Mouse (Mus musculus): ENCODE data around the gene Cntnap3.
"Not testable (repeated sequence)": the region's sequence is repeated elsewhere in the genome, so short reads cannot be mapped to it uniquely, and the experiment has no call there.

Gene Cntnap3

DNA sequence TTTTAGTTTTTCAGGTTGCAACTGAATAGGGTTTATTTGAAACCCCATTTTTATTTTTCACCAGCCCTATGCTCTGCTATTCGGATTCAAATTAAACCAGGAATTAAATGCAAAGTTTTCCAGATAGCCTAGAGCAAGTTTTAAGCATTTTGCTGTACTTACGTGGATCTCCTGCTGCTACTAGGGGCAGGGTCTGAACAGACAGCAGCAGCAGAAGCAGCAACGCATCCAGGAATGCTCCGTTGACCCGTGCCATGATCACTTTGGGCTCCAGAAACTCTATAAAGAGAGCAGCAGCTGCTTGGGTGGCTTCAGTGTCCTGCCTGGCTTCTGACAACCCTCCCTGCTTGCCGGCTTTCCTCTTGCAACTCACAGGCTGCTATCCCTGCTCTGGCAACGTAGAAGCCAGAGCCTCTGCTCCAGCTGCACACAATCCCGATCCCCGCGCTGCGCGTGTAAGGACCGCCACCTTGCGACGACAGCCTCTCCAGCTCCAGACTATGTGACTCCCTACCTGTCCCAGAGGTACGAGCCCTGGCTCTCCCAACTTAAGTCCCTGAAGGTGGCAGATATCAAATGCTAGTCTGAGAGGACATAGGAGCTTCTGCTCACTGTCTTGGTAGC, at the start of gene Cntnap3:
Gene Cntnap3, minus strand, starts transcription at position 371 of the 624 bp plus-strand sequence.
- peak; percentile 77 for ATAC-seq (ENCODE audit: low TSS enrichment)

DNA sequence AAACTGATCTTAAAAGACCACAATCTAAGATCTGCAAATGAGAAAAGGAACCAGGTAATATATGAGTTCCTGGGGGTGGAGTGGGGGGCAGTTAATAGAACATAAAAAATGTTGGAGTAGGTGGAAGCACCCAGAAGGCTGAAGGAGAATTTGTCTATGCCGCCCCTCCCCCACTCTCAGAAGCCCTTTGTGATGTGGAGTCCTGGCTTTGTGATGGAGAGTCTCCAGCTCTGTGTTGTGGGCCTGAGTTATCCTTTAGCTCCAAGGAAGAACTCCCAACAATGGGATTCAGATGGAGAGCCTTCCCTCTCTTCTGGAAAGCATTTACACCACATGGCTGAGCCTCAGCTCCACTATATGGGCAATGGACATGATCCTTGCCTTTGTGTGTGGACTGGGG, 13.4 kb upstream of the Cntnap3 start, which contains the start of gene Spata31:
Gene Spata31, plus strand, starts transcription at position 216 of the 400 bp plus-strand sequence.
- no peak for ATAC-seq (ENCODE audit: low TSS enrichment)

DNA sequence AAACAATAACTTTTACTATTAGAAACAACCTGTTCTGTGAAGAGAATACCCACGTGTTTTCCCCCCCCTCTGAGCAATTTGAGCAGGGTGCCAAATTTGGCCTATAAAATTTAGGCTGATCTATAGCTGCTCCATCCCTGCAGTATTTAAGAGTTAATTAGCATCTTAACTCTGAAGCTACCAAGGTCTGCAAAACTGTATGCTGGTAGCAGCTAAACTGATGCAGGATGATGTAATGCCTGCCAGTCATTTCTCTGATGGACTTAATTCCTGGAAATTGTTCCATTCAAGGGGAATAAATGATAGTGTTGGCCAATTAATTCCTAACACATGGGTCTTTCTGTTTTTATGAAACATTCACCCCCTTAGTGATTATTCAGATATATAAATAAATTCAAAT, 623 bp downstream of the Cntnap3 start:
- no peak for ATAC-seq (ENCODE audit: low TSS enrichment)

DNA sequence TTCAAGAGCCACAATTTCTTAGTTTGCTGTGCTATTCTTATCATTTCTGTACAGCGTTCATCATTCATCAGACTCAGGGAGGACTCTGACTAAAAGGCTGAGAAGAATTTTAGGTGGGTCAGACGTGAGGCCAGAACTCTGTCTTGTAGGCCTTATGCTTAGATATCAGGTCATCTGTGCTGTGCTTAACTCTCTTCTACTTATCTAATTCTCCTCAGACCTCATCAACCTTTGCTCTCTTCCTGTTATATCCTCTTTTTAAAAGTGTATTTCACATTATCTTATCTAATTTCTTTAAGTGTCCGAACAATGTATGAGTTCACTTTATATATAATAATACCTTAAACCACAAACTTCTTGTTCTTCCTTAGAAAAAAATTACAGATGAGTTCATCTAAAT, 38.4 kb downstream of the Cntnap3 start:
- no peak for ATAC-seq (ENCODE audit: low TSS enrichment)

DNA sequence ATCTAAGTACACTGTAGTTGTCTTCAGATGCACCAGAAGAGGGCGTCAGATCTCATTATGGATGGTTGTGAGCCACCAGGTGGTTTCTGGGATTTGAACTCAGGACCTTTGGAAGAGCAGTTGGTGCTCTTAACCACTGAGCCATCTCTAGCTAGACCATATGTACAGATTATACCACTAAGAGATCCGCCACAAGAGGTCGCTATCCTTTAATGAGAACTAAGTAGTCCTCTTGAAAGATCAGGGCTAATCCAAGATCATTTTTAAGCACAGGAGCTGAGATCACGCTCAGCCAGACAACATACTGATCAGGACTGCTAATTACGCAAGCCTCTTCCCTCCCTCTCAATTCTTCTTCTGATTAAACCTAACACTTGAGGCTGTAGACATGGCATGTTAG, 78.9 kb downstream of the Cntnap3 start:
- not testable (repeated sequence) for ATAC-seq (ENCODE audit: low TSS enrichment)

DNA sequence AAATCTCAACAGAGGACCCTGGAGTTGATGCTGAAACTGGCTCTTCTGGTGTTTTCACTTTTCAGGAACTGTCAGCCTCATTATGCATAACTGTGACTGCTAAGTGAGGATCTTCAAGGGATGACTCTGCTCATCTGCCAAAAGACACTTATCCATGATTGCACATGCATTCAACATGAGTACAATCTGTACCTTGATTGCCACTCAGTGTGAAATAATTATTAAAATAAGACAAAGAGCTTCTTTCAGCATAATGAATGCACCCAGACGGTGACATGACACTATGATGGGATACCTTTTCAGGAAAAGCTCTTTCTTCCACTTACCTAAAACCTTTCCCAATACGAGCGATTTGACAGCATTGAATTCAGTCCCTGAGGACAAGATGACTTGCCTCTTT, 158.4 kb downstream of the Cntnap3 start:
- no peak for ATAC-seq (ENCODE audit: low TSS enrichment)

DNA sequence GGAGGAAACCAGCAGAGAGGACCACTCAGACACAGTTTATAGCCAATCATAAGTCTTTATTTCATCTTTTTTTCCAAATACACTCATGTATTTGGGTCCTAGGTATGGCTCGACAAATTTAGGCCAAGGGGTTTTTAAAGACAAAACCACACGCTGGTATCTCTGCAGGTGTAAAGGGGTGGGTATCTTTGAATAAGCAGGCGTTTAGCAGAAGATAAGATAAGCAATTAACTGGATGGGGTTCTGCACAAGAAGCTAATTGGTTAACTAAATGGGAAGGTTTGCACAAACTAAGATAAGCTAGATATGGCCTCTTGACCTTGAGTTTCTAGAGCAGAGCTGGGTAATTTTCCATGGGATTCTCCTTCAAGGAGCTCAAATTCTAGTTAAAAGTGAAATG, 171.5 kb downstream of the Cntnap3 start:
- ATAC-seq (ENCODE audit: low TSS enrichment): no peak

DNA sequence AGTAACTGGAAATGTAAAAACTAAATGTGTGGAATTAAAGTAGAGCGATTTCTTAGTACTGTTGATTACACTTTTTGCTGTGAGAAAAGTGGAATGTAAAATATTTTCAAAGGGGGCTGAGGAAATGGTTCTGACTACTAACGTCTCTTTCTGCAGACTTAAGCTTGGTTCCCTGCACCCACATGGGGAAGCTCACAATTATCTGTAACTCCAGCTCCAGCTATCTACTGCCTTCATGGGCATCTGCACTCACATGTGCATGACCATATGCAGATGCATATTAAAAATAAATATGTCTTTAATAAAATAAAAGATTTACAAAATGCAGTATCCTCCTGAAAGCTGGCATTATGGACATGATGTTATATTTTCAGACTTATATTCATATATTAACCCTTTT, 187.0 kb downstream of the Cntnap3 start:
- ATAC-seq (ENCODE audit: low TSS enrichment): no peak

DNA sequence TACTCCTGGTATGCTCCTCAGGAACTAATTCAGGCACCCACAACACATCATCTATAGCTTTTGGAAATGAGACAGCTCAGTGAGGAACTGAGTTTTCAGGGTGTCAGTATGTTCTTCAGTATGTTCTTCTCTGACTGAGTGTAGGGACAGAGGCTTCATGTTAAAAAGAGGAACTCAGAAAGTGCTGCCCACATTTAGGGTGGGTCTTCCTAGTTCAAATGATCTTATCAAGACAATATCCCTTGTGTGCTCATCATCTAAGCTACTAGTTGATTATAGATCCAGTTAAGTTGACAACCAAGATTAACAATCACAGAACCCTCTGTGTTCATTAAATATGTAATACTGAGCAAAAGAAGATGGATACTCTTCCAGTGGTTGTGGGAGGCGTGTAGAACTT, 211.3 kb downstream of the Cntnap3 start:
- ATAC-seq (ENCODE audit: low TSS enrichment): no peak
